Mouse (Mus musculus) kidney, adult 2 months (tissue): ENCODE data around the gene Samd8.

Experiments used
- CTCF ChIP-seq: fragments of 200-500 bp; conservative IDR thresholded peaks from 2 replicates; pipeline ENCODE4 v1.5.1; 2011; ENCODE audit warnings: low read depth, mild to moderate bottlenecking, control low read depth, low read length, moderate library complexity, mixed read lengths; ENCODE audit not compliant: insufficient read depth, insufficient read length
- POLR2A ChIP-seq: fragments of 200-500 bp; IDR thresholded peaks from one replicate; pipeline ENCODE4 v1.6.1; 2011; ENCODE audit warnings: low read depth, low read length, control low read depth

- TF ChIP-seq CTCF (no peak), POLR2A (no peak)
Observed at GRCm38 (mm10) chr14:21740345-21740744, 10.0 kb upstream of the Samd8 start.
